Mouse (Mus musculus): Measurements from ENCODE around the gene Slc38a6. TPM values are rescaled to one million over a fixed set of nuclear protein-coding genes. Genes with fewer than 3 reads are reported as not detected.

The Slc38a6 gene
- polyA plus RNA-seq, 1 experiment from 2014 or later, result 5.5 TPM

- DNase-seq (ENCODE audit: low spot score) (no peak), ATAC-seq (replicated peaks; ENCODE audit: low FRiP score) (no peak)
- H3K9me3 ChIP-seq (ENCODE audit: control insufficient read depth, low read length), result no peaks in the 10 kb centered on the region
- no peaks in the 10 kb centered on the region for H3K36me3 ChIP-seq (ENCODE audit: control insufficient read depth, insufficient read depth, low read length)
- no peak overlapping the region for H3K27ac ChIP-seq (ENCODE audit: low read depth, low read length)
- H3K9ac ChIP-seq (ENCODE audit: low read depth, low read length), result no peak overlapping the region
- H3K4me2 ChIP-seq, result no peak overlapping the region
- no peaks in the 10 kb centered on the region for H3K27me3 ChIP-seq (replicated peaks; ENCODE audit: control insufficient read depth, insufficient read depth, low read length)
- H3K4me3 ChIP-seq (ENCODE audit: low read depth, low read length), result no peak overlapping the region
- no peaks in the 10 kb centered on the region for H3K4me1 ChIP-seq (replicated peaks; ENCODE audit: control insufficient read depth, insufficient read depth, low read length)
- WGBS, result 77% methylated on average over 4 of the region's 4 CpGs
These were observed 114.0 kb downstream of the Slc38a6 start for GRCm38 (mm10) chr12:73400481-73401025.

GRCm38 (mm10) chr12:73401520-73402130 lies 115.0 kb downstream of the Slc38a6 start:
- H3K4me2 ChIP-seq, result no peak overlapping the region
- H3K4me1 ChIP-seq (replicated peaks; ENCODE audit: control insufficient read depth, insufficient read depth, low read length), result no peaks in the 10 kb centered on the region
- DNase-seq (ENCODE audit: low spot score) (no peak), ATAC-seq (replicated peaks; ENCODE audit: low FRiP score) (no peak)
- no peak overlapping the region for H3K27ac ChIP-seq (ENCODE audit: low read depth, low read length)
- no peaks in the 10 kb centered on the region for H3K36me3 ChIP-seq (ENCODE audit: control insufficient read depth, insufficient read depth, low read length)
- H3K4me3 ChIP-seq (ENCODE audit: low read depth, low read length), result no peak overlapping the region
- no peak overlapping the region for H3K9ac ChIP-seq (ENCODE audit: low read depth, low read length)
- no peaks in the 10 kb centered on the region for H3K9me3 ChIP-seq (ENCODE audit: control insufficient read depth, low read length)
- H3K27me3 ChIP-seq (replicated peaks; ENCODE audit: control insufficient read depth, insufficient read depth, low read length), result no peaks in the 10 kb centered on the region
- WGBS, result 58% methylated on average over 3 of the region's 3 CpGs

- Histone ChIP-seq H3K9ac (ENCODE audit: low read depth, low read length) (no peak overlapping the region), H3K4me1 (replicated peaks; ENCODE audit: control insufficient read depth, insufficient read depth, low read length) (no peaks in the 10 kb centered on the region), H3K27ac (ENCODE audit: low read depth, low read length) (no peak overlapping the region), H3K27me3 (replicated peaks; ENCODE audit: control insufficient read depth, insufficient read depth, low read length) (no peaks in the 10 kb centered on the region), H3K9me3 (ENCODE audit: control insufficient read depth, low read length) (no peaks in the 10 kb centered on the region), H3K4me3 (ENCODE audit: low read depth, low read length) (no peak overlapping the region), H3K4me2 (no peak overlapping the region), H3K36me3 (ENCODE audit: control insufficient read depth, insufficient read depth, low read length) (no peaks in the 10 kb centered on the region)
- DNase-seq (ENCODE audit: low spot score), result no peak
- ATAC-seq (replicated peaks; ENCODE audit: low FRiP score), result no peak
- WGBS, result 72% methylated on average over 5 of the region's 5 CpGs
These were observed 115.6 kb downstream of the Slc38a6 start for GRCm38 (mm10) chr12:73402137-73402712.

GRCm38 (mm10) chr12:73402851-73403665 lies 116.5 kb downstream of the Slc38a6 start:
- no peak overlapping the region for H3K4me2 ChIP-seq
- DNase-seq (ENCODE audit: low spot score) (no peak), ATAC-seq (replicated peaks; ENCODE audit: low FRiP score) (no peak)
- H3K36me3 ChIP-seq (ENCODE audit: control insufficient read depth, insufficient read depth, low read length), result no peaks in the 10 kb centered on the region
- H3K4me1 ChIP-seq (replicated peaks; ENCODE audit: control insufficient read depth, insufficient read depth, low read length), result no peaks in the 10 kb centered on the region
- H3K27ac ChIP-seq (ENCODE audit: low read depth, low read length), result no peak overlapping the region
- H3K4me3 ChIP-seq (ENCODE audit: low read depth, low read length), result no peak overlapping the region
- H3K9ac ChIP-seq (ENCODE audit: low read depth, low read length), result no peak overlapping the region
- H3K9me3 ChIP-seq (ENCODE audit: control insufficient read depth, low read length), result no peaks in the 10 kb centered on the region
- 79% methylated on average over 11 of the region's 11 CpGs for WGBS
- H3K27me3 ChIP-seq (replicated peaks; ENCODE audit: control insufficient read depth, insufficient read depth, low read length), result no peaks in the 10 kb centered on the region

Other genes with a start within 250 kb of the Slc38a6 start
- 2.0 and 2.2 TPM in 2 replicates for gene Six1, start 232.9 kb upstream of the Slc38a6 start, polyA plus RNA-seq (2014; fragmentation: Nextera tagmentation; extraction: Ambion mirVana)
- 1.4 and 1.6 TPM in 2 replicates for gene Six4, start 173.3 kb upstream of the Slc38a6 start, polyA plus RNA-seq (2014; fragmentation: Nextera tagmentation; extraction: Ambion mirVana)
- 30.5 and 31.4 TPM in 2 replicates for gene Mnat1, start 163.1 kb upstream of the Slc38a6 start, polyA plus RNA-seq (2014; fragmentation: Nextera tagmentation; extraction: Ambion mirVana)
- 21.6 and 23.8 TPM in 2 replicates for gene Trmt5, start 69 bp upstream of the Slc38a6 start, polyA plus RNA-seq (2014; fragmentation: Nextera tagmentation; extraction: Ambion mirVana)

Data from liver, embryonic 11.5 days (tissue).